Mouse (Mus musculus): ENCODE results near the gene Zfp874a. TPM values are rescaled to one million over a fixed set of nuclear protein-coding genes. Genes with fewer than 3 reads are reported as not detected.

The Zfp874a gene
- 6.5 TPM in 2 replicates for polyA plus RNA-seq (2015; fragmentation: Nextera tagmentation; extraction: Ambion mirVana)

GRCm38 (mm10) chr13:67451172-67452020, at the start of gene Zfp874a:
TSS of gene Zfp874a (minus strand) at chr13:67451624.
- H3K9me3 ChIP-seq (replicated peaks; ENCODE audit: control insufficient read depth, low read length, poor library complexity, severe bottlenecking), result 0 out of 2 replicates have a peak, but pooled peaks cover under 1% of the 10 kb centered on the region
- H3K9ac ChIP-seq (ENCODE audit: low read depth, low read length), result peak within 1 kb of the TSS; percentile 54
- H3K4me1 ChIP-seq (ENCODE audit: control insufficient read depth, insufficient read depth, low read length), result peaks cover 9% of the 10 kb centered on the region
- ATAC-seq, result peak; percentile 98
- peaks cover 8% of the 10 kb centered on the region for H3K36me3 ChIP-seq (ENCODE audit: control insufficient read depth, insufficient read depth, low read length)
- H3K4me2 ChIP-seq (ENCODE audit: low read length), result peak within 1 kb of the TSS; percentile 62
- no peaks in the 10 kb centered on the region for H3K27me3 ChIP-seq (ENCODE audit: control insufficient read depth, insufficient read depth, low read depth, low read length)
- H3K27ac ChIP-seq (ENCODE audit: low read length), result 0 out of 2 replicates have a peak within 1 kb of the TSS, but pooled peaks have one; percentile 2
- WGBS, result 1% methylated on average over 20 of the region's 20 CpGs
- peak within 1 kb of the TSS; percentile 51 for H3K4me3 ChIP-seq (ENCODE audit: low read depth, low read length)

GRCm38 (mm10) chr13:67500908-67501307, 49.5 kb upstream of the Zfp874a start:
- peak overlapping the region; percentile 84; the same call in 1 of the 2 replicates for H3K4me2 ChIP-seq (ENCODE audit: low read length)
- H3K36me3 ChIP-seq (ENCODE audit: control insufficient read depth, insufficient read depth, low read length), result no peaks in the 10 kb centered on the region
- H3K9me3 ChIP-seq (replicated peaks; ENCODE audit: control insufficient read depth, low read length, poor library complexity, severe bottlenecking), result no peaks in the 10 kb centered on the region
- 79% methylated on average over 1 of the region's 1 CpGs for WGBS
- H3K4me3 ChIP-seq (ENCODE audit: low read depth, low read length), result no peak overlapping the region; the same call in 1 of the 2 replicates
- ATAC-seq, result peak; percentile 40
- H3K9ac ChIP-seq (ENCODE audit: low read depth, low read length), result no peak overlapping the region
- H3K27ac ChIP-seq (ENCODE audit: low read length), result no peak overlapping the region
- H3K27me3 ChIP-seq (ENCODE audit: control insufficient read depth, insufficient read depth, low read depth, low read length), result no peaks in the 10 kb centered on the region
- H3K4me1 ChIP-seq (ENCODE audit: control insufficient read depth, insufficient read depth, low read length), result peaks cover 8% of the 10 kb centered on the region

GRCm38 (mm10) chr13:67500084-67500719, 48.8 kb upstream of the Zfp874a start, which contains the start of gene Zfp58:
TSS of gene Zfp58 (minus strand) at chr13:67500555.
- Histone ChIP-seq H3K4me1 (ENCODE audit: control insufficient read depth, insufficient read depth, low read length) (peaks cover 8% of the 10 kb centered on the region), H3K4me2 (ENCODE audit: low read length) (peak within 1 kb of the TSS; percentile 84), H3K4me3 (ENCODE audit: low read depth, low read length) (peak within 1 kb of the TSS; percentile 60), H3K36me3 (ENCODE audit: control insufficient read depth, insufficient read depth, low read length) (peaks cover 2% of the 10 kb centered on the region; the same call in 1 of the 2 replicates), H3K27me3 (ENCODE audit: control insufficient read depth, insufficient read depth, low read depth, low read length) (no peaks in the 10 kb centered on the region), H3K9me3 (replicated peaks; ENCODE audit: control insufficient read depth, low read length, poor library complexity, severe bottlenecking) (no peaks in the 10 kb centered on the region), H3K27ac (ENCODE audit: low read length) (0 out of 2 replicates have a peak within 1 kb of the TSS, but pooled peaks have one; percentile 29), H3K9ac (ENCODE audit: low read depth, low read length) (peak within 1 kb of the TSS; percentile 74)
- peak; percentile 97 for ATAC-seq
- WGBS, result 0% methylated on average over 22 of the region's 22 CpGs

GRCm38 (mm10) chr13:67495631-67496030, 44.2 kb upstream of the Zfp874a start:
- Histone ChIP-seq H3K4me3 (ENCODE audit: low read depth, low read length) (no peak overlapping the region), H3K27ac (ENCODE audit: low read length) (no peak overlapping the region), H3K36me3 (ENCODE audit: control insufficient read depth, insufficient read depth, low read length) (peaks cover 41% of the 10 kb centered on the region), H3K9me3 (replicated peaks; ENCODE audit: control insufficient read depth, low read length, poor library complexity, severe bottlenecking) (peaks cover 14% of the 10 kb centered on the region), H3K27me3 (ENCODE audit: control insufficient read depth, insufficient read depth, low read depth, low read length) (no peaks in the 10 kb centered on the region), H3K4me1 (ENCODE audit: control insufficient read depth, insufficient read depth, low read length) (peaks cover 7% of the 10 kb centered on the region), H3K4me2 (ENCODE audit: low read length) (no peak overlapping the region), H3K9ac (ENCODE audit: low read depth, low read length) (no peak overlapping the region)
- ATAC-seq, result no peak
- WGBS, result 95% methylated on average over 1 of the region's 1 CpGs

- Histone ChIP-seq H3K4me2 (ENCODE audit: low read length) (peak overlapping the region; percentile 80), H3K27me3 (ENCODE audit: control insufficient read depth, insufficient read depth, low read depth, low read length) (no peaks in the 10 kb centered on the region), H3K4me1 (ENCODE audit: control insufficient read depth, insufficient read depth, low read length) (peaks cover 5% of the 10 kb centered on the region; the same call in 1 of the 2 replicates), H3K9me3 (replicated peaks; ENCODE audit: control insufficient read depth, low read length, poor library complexity, severe bottlenecking) (no peaks in the 10 kb centered on the region), H3K36me3 (ENCODE audit: control insufficient read depth, insufficient read depth, low read length) (peaks cover 6% of the 10 kb centered on the region; the same call in 1 of the 2 replicates), H3K9ac (ENCODE audit: low read depth, low read length) (peak overlapping the region; percentile 68), H3K27ac (ENCODE audit: low read length) (peak overlapping the region; percentile 39), H3K4me3 (ENCODE audit: low read depth, low read length) (peak overlapping the region; percentile 67)
- WGBS, result 46% methylated on average over 8 of the region's 8 CpGs
- peak; percentile 72 for ATAC-seq
Measured at GRCm38 (mm10) chr13:67484424-67484811, 33.0 kb upstream of the Zfp874a start.

- 6% methylated on average over 20 of the region's 20 CpGs for WGBS
- peak within 1 kb of the TSS; percentile 67 for H3K4me3 ChIP-seq (ENCODE audit: low read depth, low read length)
- peak within 1 kb of the TSS; percentile 68 for H3K9ac ChIP-seq (ENCODE audit: low read depth, low read length)
- H3K27ac ChIP-seq (ENCODE audit: low read length), result peak within 1 kb of the TSS; percentile 39
- H3K27me3 ChIP-seq (ENCODE audit: control insufficient read depth, insufficient read depth, low read depth, low read length), result no peaks in the 10 kb centered on the region
- peak within 1 kb of the TSS; percentile 80 for H3K4me2 ChIP-seq (ENCODE audit: low read length)
- H3K9me3 ChIP-seq (replicated peaks; ENCODE audit: control insufficient read depth, low read length, poor library complexity, severe bottlenecking), result no peaks in the 10 kb centered on the region
- H3K36me3 ChIP-seq (ENCODE audit: control insufficient read depth, insufficient read depth, low read length), result peaks cover 3% of the 10 kb centered on the region; the same call in 1 of the 2 replicates
- peaks cover 5% of the 10 kb centered on the region; the same call in 1 of the 2 replicates for H3K4me1 ChIP-seq (ENCODE audit: control insufficient read depth, insufficient read depth, low read length)
- ATAC-seq, result peak; percentile 96
Measured at GRCm38 (mm10) chr13:67483625-67484423, 32.4 kb upstream of the Zfp874a start, which contains the start of gene Zfp874b. TSS of gene Zfp874b (minus strand) at chr13:67484258.

GRCm38 (mm10) chr13:67481528-67481927, 30.1 kb upstream of the Zfp874a start:
- Histone ChIP-seq H3K9me3 (replicated peaks; ENCODE audit: control insufficient read depth, low read length, poor library complexity, severe bottlenecking) (no peaks in the 10 kb centered on the region), H3K27me3 (ENCODE audit: control insufficient read depth, insufficient read depth, low read depth, low read length) (no peaks in the 10 kb centered on the region), H3K36me3 (ENCODE audit: control insufficient read depth, insufficient read depth, low read length) (no peaks in the 10 kb centered on the region), H3K9ac (ENCODE audit: low read depth, low read length) (no peak overlapping the region), H3K4me1 (ENCODE audit: control insufficient read depth, insufficient read depth, low read length) (peaks cover 5% of the 10 kb centered on the region; the same call in 1 of the 2 replicates), H3K4me2 (ENCODE audit: low read length) (no peak overlapping the region), H3K4me3 (ENCODE audit: low read depth, low read length) (no peak overlapping the region), H3K27ac (ENCODE audit: low read length) (no peak overlapping the region)
- no peak for ATAC-seq
- WGBS, result 65% methylated on average over 4 of the region's 4 CpGs

- ATAC-seq, result no peak
- Histone ChIP-seq H3K9me3 (replicated peaks; ENCODE audit: control insufficient read depth, low read length, poor library complexity, severe bottlenecking) (no peaks in the 10 kb centered on the region; the same call in 1 of the 2 replicates), H3K36me3 (ENCODE audit: control insufficient read depth, insufficient read depth, low read length) (peaks cover 25% of the 10 kb centered on the region), H3K27ac (ENCODE audit: low read length) (no peak overlapping the region), H3K4me1 (ENCODE audit: control insufficient read depth, insufficient read depth, low read length) (no peaks in the 10 kb centered on the region), H3K27me3 (ENCODE audit: control insufficient read depth, insufficient read depth, low read depth, low read length) (no peaks in the 10 kb centered on the region), H3K9ac (ENCODE audit: low read depth, low read length) (no peak overlapping the region), H3K4me2 (ENCODE audit: low read length) (no peak overlapping the region), H3K4me3 (ENCODE audit: low read depth, low read length) (no peak overlapping the region)
- 92% methylated on average over 3 of the region's 3 CpGs for WGBS
Measured at GRCm38 (mm10) chr13:67469274-67469673, 17.9 kb upstream of the Zfp874a start.
